Mouse (Mus musculus) hindbrain, embryonic 15.5 days (tissue): ENCODE results near the gene Nhp2. TPM values are rescaled to one million over a fixed set of nuclear protein-coding genes. Genes with fewer than 3 reads are reported as not detected.
"Not testable (repeated sequence)": the region's sequence is repeated elsewhere in the genome, so short reads cannot be mapped to it uniquely, and the experiment has no call there.

Experiments
- ATAC-seq: fragments of 200-750 bp; cut with Nextera tagmentation; 2 replicates; pipeline ENCODE4 v1.8.0; 2017; ENCODE audit warnings: low read depth, moderate number of reproducible peaks, moderate TSS enrichment; ENCODE audit not compliant: low FRiP score
- H3K27ac ChIP-seq: fragments of 300-500 bp; sonication (generic); replicated peaks from 2 replicates; pipeline ENCODE4 v1.5.1; 2015; ENCODE audit warnings: mild to moderate bottlenecking, inconsistent platforms
- H3K27me3 ChIP-seq: fragments of 300-500 bp; sonication (generic); 2 replicates; pipeline ENCODE4 v1.6.1; 2015; ENCODE audit warnings: control low read depth, inconsistent platforms
- H3K36me3 ChIP-seq: fragments of 300-500 bp; sonication (generic); 2 replicates; pipeline ENCODE4 v1.6.1; 2015; ENCODE audit warnings: control low read depth, inconsistent platforms
- H3K4me1 ChIP-seq: fragments of 300-500 bp; sonication (generic); replicated peaks from 2 replicates; pipeline ENCODE4 v1.6.1; 2015; ENCODE audit warnings: control low read depth, inconsistent platforms
- H3K4me2 ChIP-seq: fragments of 300-500 bp; sonication (generic); 2 replicates; pipeline ENCODE4 v1.6.1; 2015; ENCODE audit warnings: moderate library complexity, mild to moderate bottlenecking, inconsistent platforms
- H3K4me3 ChIP-seq: fragments of 300-500 bp; sonication (generic); 2 replicates; pipeline ENCODE4 v1.5.1; 2015; ENCODE audit warnings: mild to moderate bottlenecking, inconsistent platforms
- H3K9ac ChIP-seq: fragments of 300-500 bp; sonication (generic); 2 replicates; pipeline ENCODE4 v1.6.1; 2015; ENCODE audit warnings: inconsistent platforms
- H3K9me3 ChIP-seq: fragments of 300-500 bp; sonication (generic); 2 replicates; pipeline ENCODE4 v1.6.1; 2016; ENCODE audit warnings: control low read depth, inconsistent platforms
- WGBS: fragments of 180-500 bp; shearing (Covaris S2); methylation state at CpG from one replicate; pipeline ENCODE4 v1.1.7; 2015; 5-methylcytosine and 5-hydroxymethylcytosine counted together
- polyA plus RNA-seq: library from polyadenylated mRNA; unstranded; fragments of >200 nt; fragmentation: Nextera tagmentation; extraction: Ambion mirVana; gene quantifications from 2 replicates; pipeline ENCODE4 v1.2.1, GENCODE M21; 2015

The Nhp2 gene
- polyA plus RNA-seq, 1 experiment from 2014 or later, result 105 TPM

- Histone ChIP-seq H3K27me3 (no peaks in the 10 kb centered on the region), H3K9ac (no peak overlapping the region), H3K9me3 (no peaks in the 10 kb centered on the region), H3K4me1 (peaks cover under 1% of the 10 kb centered on the region; the same call in 1 of the 2 replicates), H3K27ac (no peak overlapping the region), H3K36me3 (peaks cover 61% of the 10 kb centered on the region), H3K4me3 (no peak overlapping the region), H3K4me2 (no peak overlapping the region)
- ATAC-seq, result no peak
- 92% methylated on average over 9 of the region's 9 CpGs for WGBS
These were observed 7.9 kb downstream of the Nhp2 start for GRCm38 (mm10) chr11:51627425-51627824.

GRCm38 (mm10) chr11:51627907-51628306 lies 8.4 kb downstream of the Nhp2 start:
- no peak for ATAC-seq
- Histone ChIP-seq H3K27me3 (no peaks in the 10 kb centered on the region), H3K27ac (no peak overlapping the region), H3K36me3 (peaks cover 58% of the 10 kb centered on the region), H3K4me2 (no peak overlapping the region), H3K4me1 (peaks cover 3% of the 10 kb centered on the region; the same call in 1 of the 2 replicates), H3K4me3 (no peak overlapping the region), H3K9me3 (no peaks in the 10 kb centered on the region), H3K9ac (no peak overlapping the region)
- 92% methylated on average over 8 of the region's 8 CpGs for WGBS

- Histone ChIP-seq H3K27me3 (no peaks in the 10 kb centered on the region), H3K36me3 (peaks cover 39% of the 10 kb centered on the region), H3K9me3 (no peaks in the 10 kb centered on the region), H3K4me3 (no peak overlapping the region), H3K9ac (no peak overlapping the region), H3K4me2 (no peak overlapping the region), H3K27ac (no peak overlapping the region), H3K4me1 (peaks cover 16% of the 10 kb centered on the region)
- WGBS, result 87% methylated on average over 15 of the region's 15 CpGs
- no peak for ATAC-seq
These were observed 10.2 kb downstream of the Nhp2 start for GRCm38 (mm10) chr11:51629651-51630314.

- no peak for ATAC-seq
- WGBS, result 86% methylated on average over 6 of the region's 6 CpGs
- peaks cover 18% of the 10 kb centered on the region for H3K36me3 ChIP-seq
- no peak overlapping the region for H3K27ac ChIP-seq
- no peak overlapping the region for H3K9ac ChIP-seq
- peaks cover 27% of the 10 kb centered on the region for H3K4me1 ChIP-seq
- no peaks in the 10 kb centered on the region for H3K27me3 ChIP-seq
- no peak overlapping the region for H3K4me2 ChIP-seq
- no peaks in the 10 kb centered on the region for H3K9me3 ChIP-seq
- H3K4me3 ChIP-seq, result no peak overlapping the region
These were observed 12.7 kb downstream of the Nhp2 start for GRCm38 (mm10) chr11:51632130-51632753.

- not testable (repeated sequence) for H3K4me3 ChIP-seq
- 96% methylated on average over 7 of the region's 7 CpGs for WGBS
These were observed 13.7 kb downstream of the Nhp2 start for GRCm38 (mm10) chr11:51633200-51633599.

GRCm38 (mm10) chr11:51633721-51634120 lies 14.2 kb downstream of the Nhp2 start:
- no peak for ATAC-seq

More at GRCm38 (mm10) chr11:51633200-51633599, 13.7 kb downstream of the Nhp2 start:
- not testable (repeated sequence) for ATAC-seq, H3K27me3 ChIP-seq, H3K9me3 ChIP-seq, H3K27ac ChIP-seq, H3K36me3 ChIP-seq, H3K4me2 ChIP-seq, H3K9ac ChIP-seq
- H3K4me1 ChIP-seq, result peaks cover 27% of the 10 kb centered on the region

GRCm38 (mm10) chr11:51635127-51635524 lies 15.6 kb downstream of the Nhp2 start:
- no peak for ATAC-seq
- peak overlapping the region; percentile 82 for H3K9ac ChIP-seq
- H3K9me3 ChIP-seq, result no peaks in the 10 kb centered on the region
- H3K27me3 ChIP-seq, result no peaks in the 10 kb centered on the region
- H3K4me3 ChIP-seq, result peak overlapping the region; percentile 86
- peaks cover 27% of the 10 kb centered on the region for H3K4me1 ChIP-seq
- peak overlapping the region; percentile 86 for H3K27ac ChIP-seq
- H3K4me2 ChIP-seq, result peak overlapping the region; percentile 72
- H3K36me3 ChIP-seq, result no peaks in the 10 kb centered on the region
- 18% methylated on average over 6 of the region's 6 CpGs for WGBS

More at GRCm38 (mm10) chr11:51633721-51634120, 14.2 kb downstream of the Nhp2 start:
- Histone ChIP-seq H3K36me3 (peaks cover 4% of the 10 kb centered on the region; the same call in 1 of the 2 replicates), H3K27me3 (no peaks in the 10 kb centered on the region), H3K27ac (no peak overlapping the region), H3K4me1 (peaks cover 27% of the 10 kb centered on the region), H3K9ac (no peak overlapping the region), H3K9me3 (no peaks in the 10 kb centered on the region), H3K4me2 (no peak overlapping the region), H3K4me3 (no peak overlapping the region)
- 93% methylated on average over 3 of the region's 3 CpGs for WGBS

GRCm38 (mm10) chr11:51635525-51636322 lies 16.2 kb downstream of the Nhp2 start, which contains the start of gene Rmnd5b:
Gene Rmnd5b (minus strand): TSS chr11:51635896.
- peak; percentile 95 for ATAC-seq
- Histone ChIP-seq H3K4me1 (peaks cover 27% of the 10 kb centered on the region), H3K9ac (peak within 1 kb of the TSS; percentile 82), H3K36me3 (no peaks in the 10 kb centered on the region), H3K4me3 (peak within 1 kb of the TSS; percentile 86), H3K4me2 (peak within 1 kb of the TSS; percentile 72), H3K27me3 (no peaks in the 10 kb centered on the region), H3K9me3 (no peaks in the 10 kb centered on the region), H3K27ac (peak within 1 kb of the TSS; percentile 86)
- under 1% methylated on average over 61 of the region's 61 CpGs for WGBS

- Histone ChIP-seq H3K27ac (peak overlapping the region; percentile 86), H3K27me3 (no peaks in the 10 kb centered on the region), H3K4me1 (peaks cover 27% of the 10 kb centered on the region), H3K9ac (peak overlapping the region; percentile 82), H3K9me3 (no peaks in the 10 kb centered on the region), H3K36me3 (no peaks in the 10 kb centered on the region), H3K4me3 (peak overlapping the region; percentile 86), H3K4me2 (peak overlapping the region; percentile 72)
- ATAC-seq, result no peak
- 4% methylated on average over 6 of the region's 6 CpGs for WGBS
These were observed 16.8 kb downstream of the Nhp2 start for GRCm38 (mm10) chr11:51636323-51636684.

GRCm38 (mm10) chr11:51637971-51638414 lies 18.5 kb downstream of the Nhp2 start:
- ATAC-seq, result no peak
- Histone ChIP-seq H3K4me2 (no peak overlapping the region), H3K4me1 (peaks cover 25% of the 10 kb centered on the region), H3K36me3 (0 out of 2 replicates have a peak, but pooled peaks cover 1% of the 10 kb centered on the region), H3K4me3 (no peak overlapping the region), H3K9me3 (no peaks in the 10 kb centered on the region), H3K27me3 (no peaks in the 10 kb centered on the region), H3K9ac (no peak overlapping the region), H3K27ac (no peak overlapping the region)
- 5% methylated on average over 17 of the region's 17 CpGs for WGBS

- Histone ChIP-seq H3K4me3 (no peak overlapping the region), H3K9ac (no peak overlapping the region), H3K27ac (no peak overlapping the region), H3K4me2 (no peak overlapping the region), H3K4me1 (peaks cover 25% of the 10 kb centered on the region), H3K36me3 (0 out of 2 replicates have a peak, but pooled peaks cover 5% of the 10 kb centered on the region), H3K9me3 (no peaks in the 10 kb centered on the region), H3K27me3 (no peaks in the 10 kb centered on the region)
- 74% methylated on average over 5 of the region's 5 CpGs for WGBS
- no peak for ATAC-seq
These were observed 19.0 kb downstream of the Nhp2 start for GRCm38 (mm10) chr11:51638497-51638896.

- WGBS, result 87% methylated on average over 7 of the region's 7 CpGs
- Histone ChIP-seq H3K9ac (no peak overlapping the region), H3K9me3 (no peaks in the 10 kb centered on the region), H3K4me2 (no peak overlapping the region), H3K4me3 (no peak overlapping the region), H3K4me1 (peaks cover 24% of the 10 kb centered on the region), H3K36me3 (0 out of 2 replicates have a peak, but pooled peaks cover 9% of the 10 kb centered on the region), H3K27me3 (no peaks in the 10 kb centered on the region), H3K27ac (no peak overlapping the region)
- ATAC-seq, result no peak
These were observed 21.2 kb downstream of the Nhp2 start for GRCm38 (mm10) chr11:51640748-51641147.
